Mouse (Mus musculus): ENCODE data around the gene Osbpl3. TPM values are rescaled to one million over a fixed set of nuclear protein-coding genes. Genes with fewer than 3 reads are reported as not detected.

Gene Osbpl3
- polyA plus RNA-seq, 1 experiment from 2014 or later = 17.0 TPM

DNA sequence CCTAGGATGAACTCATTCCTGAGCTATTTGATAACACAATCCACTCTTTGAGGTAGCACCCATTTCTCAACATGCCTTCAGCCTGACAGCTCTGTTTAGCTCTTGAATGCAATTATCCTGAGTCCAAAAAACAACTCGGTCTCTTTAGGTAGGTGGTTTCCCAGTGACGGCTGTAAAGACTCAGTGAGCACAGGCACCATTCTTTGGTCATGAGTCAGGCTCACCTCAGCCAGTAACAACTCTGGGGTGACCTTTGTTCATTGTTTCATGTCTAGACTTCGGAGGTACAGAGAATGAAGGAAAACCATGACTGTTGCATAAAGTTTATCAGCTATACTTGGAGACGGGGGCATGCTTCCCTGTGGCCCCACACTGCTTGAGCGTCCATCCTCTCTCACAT, 65.7 kb downstream of the Osbpl3 start:
- Histone ChIP-seq H3K27me3 (ENCODE audit: control insufficient read depth, insufficient read depth, low read length) (no peaks in the 10 kb centered on the region), H3K4me3 (ENCODE audit: low read length) (no peak overlapping the region), H3K4me1 (ENCODE audit: control insufficient read depth, insufficient read depth, low read length) (no peaks in the 10 kb centered on the region), H3K9me3 (ENCODE audit: control insufficient read depth, low read length) (no peaks in the 10 kb centered on the region), H3K36me3 (ENCODE audit: control insufficient read depth, insufficient read depth, low read length) (no peaks in the 10 kb centered on the region), H3K27ac (ENCODE audit: low read depth, low read length) (no peak overlapping the region), H3K4me2 (replicated peaks; ENCODE audit: low read depth, low read length) (no peak overlapping the region), H3K9ac (ENCODE audit: low read depth, low read length) (no peak overlapping the region)
- no peak for ATAC-seq (ENCODE audit: low FRiP score, low TSS enrichment)
- WGBS = 72% methylated on average over 5 of the region's 5 CpGs

GRCm38 (mm10) chr6:50387629-50388028, 68.4 kb downstream of the Osbpl3 start:
- Histone ChIP-seq H3K4me1 (ENCODE audit: control insufficient read depth, insufficient read depth, low read length) (0 out of 2 replicates have a peak, but pooled peaks cover under 1% of the 10 kb centered on the region), H3K9ac (ENCODE audit: low read depth, low read length) (no peak overlapping the region), H3K4me2 (replicated peaks; ENCODE audit: low read depth, low read length) (no peak overlapping the region), H3K9me3 (ENCODE audit: control insufficient read depth, low read length) (no peaks in the 10 kb centered on the region), H3K4me3 (ENCODE audit: low read length) (no peak overlapping the region), H3K27me3 (ENCODE audit: control insufficient read depth, insufficient read depth, low read length) (no peaks in the 10 kb centered on the region), H3K27ac (ENCODE audit: low read depth, low read length) (no peak overlapping the region), H3K36me3 (ENCODE audit: control insufficient read depth, insufficient read depth, low read length) (no peaks in the 10 kb centered on the region)
- no peak for ATAC-seq (ENCODE audit: low FRiP score, low TSS enrichment)
- 65% methylated on average over 5 of the region's 5 CpGs for WGBS

DNA sequence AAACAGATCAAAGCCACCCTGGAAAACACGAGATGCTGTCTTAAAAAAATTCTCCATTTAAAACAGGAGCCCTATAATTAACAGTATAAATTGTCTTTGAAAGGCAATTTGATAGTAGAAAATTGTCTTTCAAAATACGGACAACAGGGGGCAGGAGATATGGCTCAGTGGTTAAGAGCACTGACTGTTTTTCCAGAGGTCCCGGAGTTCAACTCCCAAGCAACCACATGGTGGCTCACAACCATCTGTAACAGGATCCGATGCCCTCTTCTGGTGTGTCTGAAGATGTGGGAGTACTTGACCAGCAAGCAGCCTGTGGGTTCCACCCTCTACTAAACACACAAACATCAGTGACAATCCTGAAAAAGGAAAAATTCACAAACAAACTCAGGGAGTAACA, 69.5 kb downstream of the Osbpl3 start:
- Histone ChIP-seq H3K27me3 (ENCODE audit: control insufficient read depth, insufficient read depth, low read length) (no peaks in the 10 kb centered on the region), H3K4me2 (replicated peaks; ENCODE audit: low read depth, low read length) (no peak overlapping the region), H3K4me3 (ENCODE audit: low read length) (no peak overlapping the region), H3K9ac (ENCODE audit: low read depth, low read length) (no peak overlapping the region), H3K4me1 (ENCODE audit: control insufficient read depth, insufficient read depth, low read length) (0 out of 2 replicates have a peak, but pooled peaks cover 6% of the 10 kb centered on the region), H3K27ac (ENCODE audit: low read depth, low read length) (peak overlapping the region; percentile 73; the same call in 1 of the 2 replicates), H3K9me3 (ENCODE audit: control insufficient read depth, low read length) (no peaks in the 10 kb centered on the region), H3K36me3 (ENCODE audit: control insufficient read depth, insufficient read depth, low read length) (no peaks in the 10 kb centered on the region)
- 47% methylated on average over 4 of the region's 4 CpGs for WGBS
- no peak for ATAC-seq (ENCODE audit: low FRiP score, low TSS enrichment)

DNA sequence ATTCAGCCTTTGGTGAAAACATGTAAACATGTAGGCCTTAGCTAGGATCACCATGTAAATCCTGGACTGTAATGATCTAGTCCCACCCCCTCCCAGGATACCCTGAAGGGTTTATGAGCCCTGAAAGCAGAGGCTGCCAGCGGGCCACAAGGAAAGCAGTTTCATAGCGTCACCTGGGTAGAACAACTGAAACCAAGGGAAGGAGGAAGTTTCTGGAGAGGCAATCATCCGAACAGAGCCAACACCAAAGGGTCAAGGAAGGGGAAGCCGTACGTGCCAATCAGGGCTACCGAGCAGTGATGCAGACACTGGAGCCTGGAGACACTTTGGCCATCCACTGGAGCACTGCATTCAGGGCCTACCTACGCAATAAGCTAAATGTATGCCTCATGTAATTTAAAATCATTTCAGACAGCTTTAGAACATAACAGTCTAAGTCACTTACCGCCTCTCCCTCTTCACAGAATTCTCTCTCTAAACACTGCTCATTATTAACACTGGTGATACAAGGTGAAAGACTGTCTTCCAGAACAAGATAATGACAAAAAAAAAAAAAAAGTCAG, 70.5 kb downstream of the Osbpl3 start:
- Histone ChIP-seq H3K9ac (ENCODE audit: low read depth, low read length) (no peak overlapping the region), H3K4me3 (ENCODE audit: low read length) (no peak overlapping the region), H3K36me3 (ENCODE audit: control insufficient read depth, insufficient read depth, low read length) (no peaks in the 10 kb centered on the region), H3K4me2 (replicated peaks; ENCODE audit: low read depth, low read length) (no peak overlapping the region), H3K27me3 (ENCODE audit: control insufficient read depth, insufficient read depth, low read length) (no peaks in the 10 kb centered on the region), H3K4me1 (ENCODE audit: control insufficient read depth, insufficient read depth, low read length) (0 out of 2 replicates have a peak, but pooled peaks cover 6% of the 10 kb centered on the region), H3K27ac (ENCODE audit: low read depth, low read length) (peak overlapping the region; percentile 73), H3K9me3 (ENCODE audit: control insufficient read depth, low read length) (no peaks in the 10 kb centered on the region)
- 43% methylated on average over 8 of the region's 8 CpGs for WGBS
- peak; percentile 77 for ATAC-seq (ENCODE audit: low FRiP score, low TSS enrichment)

GRCm38 (mm10) chr6:50382711-50383110, 73.3 kb downstream of the Osbpl3 start:
- H3K36me3 ChIP-seq (ENCODE audit: control insufficient read depth, insufficient read depth, low read length) = no peaks in the 10 kb centered on the region

DNA sequence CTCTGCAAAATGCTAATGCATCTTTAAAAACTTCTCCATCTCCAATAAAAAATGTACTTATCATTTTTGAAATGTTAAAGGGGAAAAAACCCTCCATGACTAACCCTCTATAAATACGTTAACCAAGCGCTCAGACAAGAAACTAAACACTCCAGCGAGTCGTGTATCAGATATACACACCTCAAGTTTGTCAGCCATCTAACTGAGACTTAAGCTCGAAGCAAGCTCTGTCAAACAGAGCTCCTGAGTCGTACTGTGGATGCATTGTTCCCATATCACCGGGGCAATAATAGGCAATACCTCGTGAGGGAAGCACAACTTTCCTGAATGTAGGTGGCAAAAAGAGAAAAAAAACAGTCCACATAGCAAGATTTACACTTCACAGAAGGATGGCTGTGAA, 73.8 kb downstream of the Osbpl3 start:
- no peak for ATAC-seq (ENCODE audit: low FRiP score, low TSS enrichment)
- no peaks in the 10 kb centered on the region for H3K9me3 ChIP-seq (ENCODE audit: control insufficient read depth, low read length)
- H3K4me1 ChIP-seq (ENCODE audit: control insufficient read depth, insufficient read depth, low read length) = 0 out of 2 replicates have a peak, but pooled peaks cover 6% of the 10 kb centered on the region
- no peak overlapping the region; the same call in 1 of the 2 replicates for H3K9ac ChIP-seq (ENCODE audit: low read depth, low read length)
- no peaks in the 10 kb centered on the region for H3K27me3 ChIP-seq (ENCODE audit: control insufficient read depth, insufficient read depth, low read length)
- no peaks in the 10 kb centered on the region for H3K36me3 ChIP-seq (ENCODE audit: control insufficient read depth, insufficient read depth, low read length)
- H3K4me3 ChIP-seq (ENCODE audit: low read length) = no peak overlapping the region
- 26% methylated on average over 8 of the region's 8 CpGs for WGBS
- H3K4me2 ChIP-seq (replicated peaks; ENCODE audit: low read depth, low read length) = peak overlapping the region; percentile 34
- H3K27ac ChIP-seq (ENCODE audit: low read depth, low read length) = peak overlapping the region; percentile 55; the same call in 1 of the 2 replicates

More at GRCm38 (mm10) chr6:50382711-50383110, 73.3 kb downstream of the Osbpl3 start:
- no peak overlapping the region; the same call in 1 of the 2 replicates for H3K9ac ChIP-seq (ENCODE audit: low read depth, low read length)
- no peak overlapping the region for H3K4me2 ChIP-seq (replicated peaks; ENCODE audit: low read depth, low read length)
- H3K27ac ChIP-seq (ENCODE audit: low read depth, low read length) = no peak overlapping the region
- no peak for ATAC-seq (ENCODE audit: low FRiP score, low TSS enrichment)
- WGBS = 79% methylated on average over 7 of the region's 7 CpGs
- H3K4me3 ChIP-seq (ENCODE audit: low read length) = no peak overlapping the region
- no peaks in the 10 kb centered on the region for H3K27me3 ChIP-seq (ENCODE audit: control insufficient read depth, insufficient read depth, low read length)
- H3K4me1 ChIP-seq (ENCODE audit: control insufficient read depth, insufficient read depth, low read length) = 0 out of 2 replicates have a peak, but pooled peaks cover 6% of the 10 kb centered on the region
- H3K9me3 ChIP-seq (ENCODE audit: control insufficient read depth, low read length) = no peaks in the 10 kb centered on the region

GRCm38 (mm10) chr6:50381504-50382091, 74.4 kb downstream of the Osbpl3 start:
- WGBS = 13% methylated on average over 11 of the region's 11 CpGs
- Histone ChIP-seq H3K9ac (ENCODE audit: low read depth, low read length) (peak overlapping the region; percentile 0; the same call in 1 of the 2 replicates), H3K4me1 (ENCODE audit: control insufficient read depth, insufficient read depth, low read length) (0 out of 2 replicates have a peak, but pooled peaks cover 6% of the 10 kb centered on the region)

DNA sequence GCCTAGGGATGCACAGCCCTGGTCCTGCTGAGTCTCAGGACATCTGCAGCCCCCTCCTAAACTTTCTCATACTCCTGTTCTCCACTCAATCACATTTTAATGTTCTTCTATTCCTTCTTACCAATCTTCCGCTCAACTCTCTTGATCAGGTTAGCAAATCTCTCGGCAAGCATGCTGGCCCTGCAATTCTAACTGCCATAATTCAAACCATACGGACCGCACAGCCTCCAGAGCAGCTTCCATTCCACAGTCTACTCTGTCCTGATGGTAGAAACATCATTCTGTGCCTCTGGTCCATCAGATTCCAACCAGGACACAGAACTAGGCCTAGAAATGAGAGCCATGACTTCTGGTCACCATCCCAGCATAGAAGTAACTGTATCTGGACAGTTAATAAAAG, 76.3 kb downstream of the Osbpl3 start:
- WGBS = 84% methylated on average over 4 of the region's 4 CpGs
- Histone ChIP-seq H3K4me3 (ENCODE audit: low read length) (no peak overlapping the region), H3K9me3 (ENCODE audit: control insufficient read depth, low read length) (no peaks in the 10 kb centered on the region), H3K27ac (ENCODE audit: low read depth, low read length) (no peak overlapping the region), H3K9ac (ENCODE audit: low read depth, low read length) (no peak overlapping the region), H3K27me3 (ENCODE audit: control insufficient read depth, insufficient read depth, low read length) (no peaks in the 10 kb centered on the region), H3K36me3 (ENCODE audit: control insufficient read depth, insufficient read depth, low read length) (no peaks in the 10 kb centered on the region), H3K4me2 (replicated peaks; ENCODE audit: low read depth, low read length) (no peak overlapping the region), H3K4me1 (ENCODE audit: control insufficient read depth, insufficient read depth, low read length) (0 out of 2 replicates have a peak, but pooled peaks cover 6% of the 10 kb centered on the region)
- ATAC-seq (ENCODE audit: low FRiP score, low TSS enrichment) = no peak

More at GRCm38 (mm10) chr6:50381504-50382091, 74.4 kb downstream of the Osbpl3 start:
- H3K27ac ChIP-seq (ENCODE audit: low read depth, low read length) = no peak overlapping the region; the same call in 1 of the 2 replicates
- ATAC-seq (ENCODE audit: low FRiP score, low TSS enrichment) = peak; percentile 63
- no peaks in the 10 kb centered on the region for H3K9me3 ChIP-seq (ENCODE audit: control insufficient read depth, low read length)
- H3K4me3 ChIP-seq (ENCODE audit: low read length) = peak overlapping the region; percentile 0; the same call in 1 of the 2 replicates
- H3K27me3 ChIP-seq (ENCODE audit: control insufficient read depth, insufficient read depth, low read length) = no peaks in the 10 kb centered on the region
- no peaks in the 10 kb centered on the region for H3K36me3 ChIP-seq (ENCODE audit: control insufficient read depth, insufficient read depth, low read length)
- H3K4me2 ChIP-seq (replicated peaks; ENCODE audit: low read depth, low read length) = peak overlapping the region; percentile 34

DNA sequence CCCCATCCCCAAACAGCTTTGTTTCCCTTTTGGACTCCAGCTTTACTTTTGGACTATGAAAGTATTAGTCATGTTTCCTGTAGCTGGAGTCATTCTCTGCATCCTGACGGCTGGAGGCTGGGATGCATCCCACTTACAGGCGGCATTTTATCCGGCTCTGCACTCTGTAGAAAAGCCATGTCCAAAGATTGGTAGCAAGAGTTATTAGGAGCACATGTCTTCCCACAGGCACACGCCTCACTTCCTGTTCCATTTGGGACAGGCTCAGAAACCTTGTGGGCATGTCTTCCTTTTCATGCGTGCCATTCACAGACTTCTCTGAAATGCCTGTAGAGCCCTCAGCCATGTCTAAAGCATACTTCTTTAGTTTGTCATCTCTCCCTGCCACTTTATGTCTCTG, 76.9 kb downstream of the Osbpl3 start:
- Histone ChIP-seq H3K36me3 (ENCODE audit: control insufficient read depth, insufficient read depth, low read length) (no peaks in the 10 kb centered on the region), H3K27me3 (ENCODE audit: control insufficient read depth, insufficient read depth, low read length) (no peaks in the 10 kb centered on the region), H3K9ac (ENCODE audit: low read depth, low read length) (no peak overlapping the region), H3K4me2 (replicated peaks; ENCODE audit: low read depth, low read length) (no peak overlapping the region), H3K4me3 (ENCODE audit: low read length) (no peak overlapping the region), H3K9me3 (ENCODE audit: control insufficient read depth, low read length) (no peaks in the 10 kb centered on the region), H3K4me1 (ENCODE audit: control insufficient read depth, insufficient read depth, low read length) (0 out of 2 replicates have a peak, but pooled peaks cover 6% of the 10 kb centered on the region), H3K27ac (ENCODE audit: low read depth, low read length) (0 out of 2 replicates have a peak overlapping the region, but pooled peaks have one; percentile 1)
- WGBS = 65% methylated on average over 5 of the region's 5 CpGs
- no peak for ATAC-seq (ENCODE audit: low FRiP score, low TSS enrichment)

Data from kidney, embryonic 14.5 days (tissue).